Mouse (Mus musculus) G1E (cell line): Measurements from ENCODE around the gene Dop1b.

Experiments
- CTCF ChIP-seq: IDR thresholded peaks from 2 replicates; pipeline ENCODE4 v1.5.1; 2012; ENCODE audit warnings: low read depth, low read length, inconsistent platforms, mixed read lengths
- GATA1 ChIP-seq: IDR thresholded peaks from 2 replicates; pipeline ENCODE4 v1.6.1; 2012; ENCODE audit warnings: borderline replicate concordance, low read length, inconsistent platforms, mixed read lengths

GRCm38 (mm10) chr16:93712189-93712885 is 633 bp downstream of the Dop1b start:
- no peak for TF ChIP-seq CTCF
- no peak for TF ChIP-seq GATA1
